Mouse (Mus musculus): ENCODE results near the gene Mapkapk5.

- TF ChIP-seq CTCF (conservative IDR thresholded peaks at IDR 0.05; ENCODE audit: low read length), result no peak
- no peak for TF ChIP-seq NANOG (IDR thresholded peaks at IDR 0.05; ENCODE audit: borderline replicate concordance, low read length)
- TF ChIP-seq POU5F1 (IDR thresholded peaks at IDR 0.05; ENCODE audit: borderline replicate concordance, low read length), result no peak
Measured at GRCm38 (mm10) chr5:121518983-121519382, 26.7 kb downstream of the Mapkapk5 start.

All from E14TG2a.4 (cell line).